Mouse (Mus musculus) left cerebral cortex, adult 8-10 months (tissue): ENCODE data around the gene Smok2b. TPM values are rescaled to one million over a fixed set of nuclear protein-coding genes. Genes with fewer than 3 reads are reported as not detected.
"Not testable (repeated sequence)": the region's sequence is repeated elsewhere in the genome, so short reads cannot be mapped to it uniquely, and the experiment has no call there.

Experiments used
- DNase-seq, 2 experiments: peaks; one replicate each; pipeline ENCODE4 v3.0.0; 2022; ENCODE audit warnings: low spot score in 2 of 2
- total RNA-seq, 4 experiments: library from RNA; stranded (reverse); gene quantifications; 2 replicates each; pipeline ENCODE4 v1.2.4; 2022

The Smok2b gene
- total RNA-seq, 4 experiments from 2014 or later, result not detected

- not testable (repeated sequence) for DNase-seq
Measured at GRCm38 (mm10) chr17:13240807-13241727, 11.0 kb downstream of the Smok2b start.

- not testable (repeated sequence) for DNase-seq
Measured at GRCm38 (mm10) chr17:13254786-13255185, 24.7 kb downstream of the Smok2b start.

Other genes starting within 250 kb of the Smok2b start
- 10 to 100 TPM; 51.8 to 58.0 (median 54.8) TPM for gene Wtap, start 236.1 kb upstream of the Smok2b start, total RNA-seq
- 100 to 1,000 TPM; 253 to 266 (median 261) TPM for gene Sod2, start 223.4 kb upstream of the Smok2b start, total RNA-seq
- under 1 TPM in 1 of 4 experiments, not detected in 3; 0.42 TPM for gene Gpr31b, start 178.0 kb upstream of the Smok2b start, total RNA-seq
- under 1 TPM; 0.34 to 0.93 (median 0.69) TPM for gene Tcp10b, start 169.2 kb upstream of the Smok2b start, total RNA-seq
- under 1 TPM in 1 of 4 experiments, not detected in 3; 0.17 TPM for gene Unc93a, start 98.4 kb upstream of the Smok2b start, total RNA-seq
- gene Smok2a, start 9.1 kb upstream of the Smok2b start, total RNA-seq, result not detected
- under 1 TPM; 0.27 to 0.46 (median 0.37) TPM for gene Tcp10c, start 124.3 kb downstream of the Smok2b start, total RNA-seq